Mouse (Mus musculus): Measurements from ENCODE around the gene Gm13290. TPM values are rescaled to one million over a fixed set of nuclear protein-coding genes. Genes with fewer than 3 reads are reported as not detected.

Gm13290 gene
- not detected in 2 replicates for polyA plus RNA-seq (2012; rRNA removed; ENCODE audit: low replicate concordance)

GRCm38 (mm10) chr4:88773534-88773933, at the start of gene Gm13290:
Gene Gm13290 (plus strand): TSS chr4:88773834.

GRCm38 (mm10) chr4:88754818-88755340, 18.8 kb upstream of the Gm13290 start, which contains the start of gene Gm13271:
Gene Gm13271 (plus strand): TSS chr4:88754868.

DNA sequence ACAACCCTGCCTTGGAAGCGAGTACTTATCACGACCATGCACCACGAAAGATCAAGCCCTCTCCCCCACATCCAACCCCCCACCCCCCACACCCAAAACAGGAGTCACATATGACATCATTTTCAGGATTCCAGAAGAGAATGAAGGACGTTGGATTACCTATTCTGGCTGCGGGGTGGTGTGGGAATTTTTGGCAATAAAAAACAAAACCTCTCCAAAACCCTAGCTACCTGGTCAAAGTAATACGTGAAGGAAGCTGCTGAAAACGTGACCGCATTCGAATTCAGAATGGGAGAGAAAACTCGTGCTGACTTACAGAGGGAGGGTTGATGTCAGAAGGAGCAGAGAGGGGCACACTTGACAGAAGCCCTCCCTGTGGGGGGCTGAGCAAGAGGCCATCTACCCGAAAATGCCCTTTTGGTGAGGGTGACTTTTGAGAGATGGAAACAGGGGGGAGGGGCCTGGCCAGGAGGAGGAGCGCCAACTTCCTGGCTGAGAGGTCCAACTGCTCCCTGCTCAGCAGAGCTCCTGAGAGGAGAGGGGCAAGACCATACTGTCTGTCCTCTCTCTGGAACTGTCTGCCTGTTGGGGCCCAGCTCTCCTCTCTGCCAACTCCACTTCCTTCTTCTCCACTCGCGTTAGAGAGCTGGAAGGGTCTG, 13.9 kb upstream of the Gm13290 start, which contains the start of gene Gm13283:
Gm13283 (plus strand) TSS at position 510 of the 659 bp plus-strand sequence.

GRCm38 (mm10) chr4:88776622-88777021, 3.0 kb downstream of the Gm13290 start, which contains the start of gene Gm13289:
Gene Gm13289 (plus strand): TSS chr4:88776922.

DNA sequence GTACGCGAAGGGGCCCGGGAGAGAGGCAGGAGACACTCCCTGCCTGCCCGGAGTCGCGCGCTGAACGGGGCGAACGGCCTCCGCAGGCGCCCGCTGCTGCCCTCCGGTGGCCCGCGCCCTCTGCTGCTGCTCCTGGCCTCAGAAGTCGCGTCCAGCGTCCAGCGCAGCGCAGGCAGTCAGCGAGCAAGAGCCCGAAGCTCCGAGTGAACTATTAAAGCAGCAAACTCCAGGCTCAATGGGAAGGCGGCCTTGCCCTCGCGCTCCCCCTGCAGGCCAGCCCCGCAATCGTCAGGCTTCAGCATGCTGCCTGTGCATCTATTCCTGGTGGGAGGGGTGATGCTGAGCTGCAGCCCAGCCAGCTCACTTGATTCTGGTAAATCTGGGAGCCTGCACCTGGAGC, 5.9 kb downstream of the Gm13290 start, which contains the start of gene Gm13272:
Gm13272 (plus strand) TSS at position 301 of the 400 bp plus-strand sequence.

DNA sequence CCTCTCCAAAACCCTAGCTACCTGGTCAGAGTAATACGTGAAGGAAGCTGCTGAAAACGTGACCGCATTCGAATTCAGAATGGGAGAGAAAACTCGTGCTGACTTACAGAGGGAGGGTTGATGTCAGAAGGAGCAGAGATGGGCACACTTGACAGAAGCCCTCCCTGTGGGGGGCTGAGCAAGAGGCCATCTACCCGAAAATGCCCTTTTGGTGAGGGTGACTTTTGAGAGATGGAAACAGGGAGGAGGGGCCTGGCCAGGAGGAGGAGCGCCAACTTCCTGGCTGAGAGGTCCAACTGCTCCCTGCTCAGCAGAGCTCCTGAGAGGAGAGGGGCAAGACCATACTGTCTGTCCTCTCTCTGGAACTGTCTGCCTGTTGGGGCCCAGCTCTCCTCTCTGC, 8.2 kb downstream of the Gm13290 start, which contains the start of gene Ifnz:
Ifnz (plus strand) TSS at position 301 of the 400 bp plus-strand sequence.

DNA sequence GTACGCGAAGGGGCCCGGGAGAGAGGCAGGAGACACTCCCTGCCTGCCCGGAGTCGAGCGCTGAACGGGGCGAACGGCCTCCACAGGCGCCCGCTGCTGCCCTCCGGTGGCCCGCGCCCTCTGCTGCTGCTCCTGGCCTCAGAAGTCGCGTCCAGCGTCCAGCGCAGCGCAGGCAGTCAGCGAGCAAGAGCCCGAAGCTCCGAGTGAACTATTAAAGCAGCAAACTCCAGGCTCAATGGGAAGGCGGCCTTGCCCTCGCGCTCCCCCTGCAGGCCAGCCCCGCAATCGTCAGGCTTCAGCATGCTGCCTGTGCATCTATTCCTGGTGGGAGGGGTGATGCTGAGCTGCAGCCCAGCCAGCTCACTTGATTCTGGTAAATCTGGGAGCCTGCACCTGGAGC, 11.8 kb downstream of the Gm13290 start, which contains the start of gene Gm13276:
Gm13276 (plus strand) TSS at position 301 of the 400 bp plus-strand sequence.

GRCm38 (mm10) chr4:88788402-88788801, 14.8 kb downstream of the Gm13290 start, which contains the start of gene Gm13277:
Gene Gm13277 (plus strand): TSS chr4:88788632.

DNA sequence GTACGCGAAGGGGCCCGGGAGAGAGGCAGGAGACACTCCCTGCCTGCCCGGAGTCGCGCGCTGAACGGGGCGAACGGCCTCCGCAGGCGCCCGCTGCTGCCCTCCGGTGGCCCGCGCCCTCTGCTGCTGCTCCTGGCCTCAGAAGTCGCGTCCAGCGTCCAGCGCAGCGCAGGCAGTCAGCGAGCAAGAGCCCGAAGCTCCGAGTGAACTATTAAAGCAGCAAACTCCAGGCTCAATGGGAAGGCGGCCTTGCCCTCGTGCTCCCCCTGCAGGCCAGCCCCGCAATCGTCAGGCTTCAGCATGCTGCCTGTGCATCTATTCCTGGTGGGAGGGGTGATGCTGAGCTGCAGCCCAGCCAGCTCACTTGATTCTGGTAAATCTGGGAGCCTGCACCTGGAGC, 17.6 kb downstream of the Gm13290 start, which contains the start of gene Gm13278:
Gm13278 (plus strand) TSS at position 301 of the 400 bp plus-strand sequence.

GRCm38 (mm10) chr4:88793936-88794675, 20.5 kb downstream of the Gm13290 start, which contains the start of gene Gm13275:
Gene Gm13275 (plus strand): TSS chr4:88794487.

GRCm38 (mm10) chr4:88797097-88797496, 23.5 kb downstream of the Gm13290 start, which contains the start of gene Gm13279:
Gene Gm13279 (plus strand): TSS chr4:88797397.

DNA sequence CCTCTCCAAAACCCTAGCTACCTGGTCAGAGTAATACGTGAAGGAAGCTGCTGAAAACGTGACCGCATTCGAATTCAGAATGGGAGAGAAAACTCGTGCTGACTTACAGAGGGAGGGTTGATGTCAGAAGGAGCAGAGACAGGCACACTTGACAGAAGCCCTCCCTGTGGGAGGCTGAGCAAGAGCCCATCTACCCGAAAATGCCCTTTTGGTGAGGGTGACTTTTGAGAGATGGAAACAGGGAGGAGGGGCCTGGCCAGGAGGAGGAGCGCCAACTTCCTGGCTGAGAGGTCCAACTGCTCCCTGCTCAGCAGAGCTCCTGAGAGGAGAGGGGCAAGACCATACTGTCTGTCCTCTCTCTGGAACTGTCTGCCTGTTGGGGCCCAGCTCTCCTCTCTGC, 25.7 kb downstream of the Gm13290 start, which contains the start of gene Gm13285:
Gm13285 (plus strand) TSS at position 301 of the 400 bp plus-strand sequence.

GRCm38 (mm10) chr4:88802954-88803353, 29.3 kb downstream of the Gm13290 start, which contains the start of gene Gm13287:
Gene Gm13287 (plus strand): TSS chr4:88803254.

GRCm38 (mm10) chr4:88805231-88805630, 31.6 kb downstream of the Gm13290 start, which contains the start of gene Gm13288:
Gene Gm13288 (plus strand): TSS chr4:88805531.

GRCm38 (mm10) chr4:88815928-88816327, 42.3 kb downstream of the Gm13290 start, which contains the start of gene Ifna7:
Gene Ifna7 (plus strand): TSS chr4:88816228.

GRCm38 (mm10) chr4:88819659-88820058, 46.0 kb downstream of the Gm13290 start, which contains the start of gene Ifna11:
Gene Ifna11 (plus strand): TSS chr4:88819959.

Other genes with a start within 250 kb of the Gm13290 start
- gene Ifna15, start 215.6 kb upstream of the Gm13290 start, polyA plus RNA-seq (2012; rRNA removed; ENCODE audit: low replicate concordance) = not detected in 2 replicates
- not detected in 2 replicates for gene Ifna14, start 202.0 kb upstream of the Gm13290 start, polyA plus RNA-seq (2012; rRNA removed; ENCODE audit: low replicate concordance)
- gene Ifna9, start 181.4 kb upstream of the Gm13290 start, polyA plus RNA-seq (2012; rRNA removed; ENCODE audit: low replicate concordance) = not detected in 2 replicates
- gene Ifna12, start 170.5 kb upstream of the Gm13290 start, polyA plus RNA-seq (2012; rRNA removed; ENCODE audit: low replicate concordance) = not detected in 2 replicates
- not detected in 2 replicates for gene C87499, start 139.4 kb upstream of the Gm13290 start, polyA plus RNA-seq (2012; rRNA removed; ENCODE audit: low replicate concordance)
- not detected in 2 replicates for gene Ifna13, start 129.4 kb upstream of the Gm13290 start, polyA plus RNA-seq (2012; rRNA removed; ENCODE audit: low replicate concordance)
- gene Ifna16, start 96.9 kb upstream of the Gm13290 start, polyA plus RNA-seq (2012; rRNA removed; ENCODE audit: low replicate concordance) = not detected in 2 replicates
- not detected in 2 replicates for gene Ifna2, start 89.9 kb upstream of the Gm13290 start, polyA plus RNA-seq (2012; rRNA removed; ENCODE audit: low replicate concordance)
- gene Ifnab, start 82.5 kb upstream of the Gm13290 start, polyA plus RNA-seq (2012; rRNA removed; ENCODE audit: low replicate concordance) = not detected in 2 replicates
- 0.43 TPM in 1 of 2 replicates, not detected in the other for gene Gm26566, start 52.0 kb upstream of the Gm13290 start, polyA plus RNA-seq (2012; rRNA removed; ENCODE audit: low replicate concordance)
- 16.8 and 23.2 TPM in 2 replicates for gene Klhl9, start 51.4 kb upstream of the Gm13290 start, polyA plus RNA-seq (2012; rRNA removed; ENCODE audit: low replicate concordance)
- not detected in 2 replicates for gene Gm13271, start 19.0 kb upstream of the Gm13290 start, polyA plus RNA-seq (2012; rRNA removed; ENCODE audit: low replicate concordance)
- 0.17 and 0.27 TPM in 2 replicates for gene Gm13283, start 13.7 kb upstream of the Gm13290 start, polyA plus RNA-seq (2012; rRNA removed; ENCODE audit: low replicate concordance)
- not detected in 2 replicates for gene Gm13289, start 3.1 kb downstream of the Gm13290 start, polyA plus RNA-seq (2012; rRNA removed; ENCODE audit: low replicate concordance)
- not detected in 2 replicates for gene Gm13272, start 6.0 kb downstream of the Gm13290 start, polyA plus RNA-seq (2012; rRNA removed; ENCODE audit: low replicate concordance)
- gene Ifnz, start 8.3 kb downstream of the Gm13290 start, polyA plus RNA-seq (2012; rRNA removed; ENCODE audit: low replicate concordance) = 0.07 TPM in 1 of 2 replicates, not detected in the other
- not detected in 2 replicates for gene Gm13276, start 11.9 kb downstream of the Gm13290 start, polyA plus RNA-seq (2012; rRNA removed; ENCODE audit: low replicate concordance)
- not detected in 2 replicates for gene Gm13277, start 14.8 kb downstream of the Gm13290 start, polyA plus RNA-seq (2012; rRNA removed; ENCODE audit: low replicate concordance)
- gene Gm13278, start 17.7 kb downstream of the Gm13290 start, polyA plus RNA-seq (2012; rRNA removed; ENCODE audit: low replicate concordance) = not detected in 2 replicates
- gene Gm13275, start 20.7 kb downstream of the Gm13290 start, polyA plus RNA-seq (2012; rRNA removed; ENCODE audit: low replicate concordance) = not detected in 2 replicates
- not detected in 2 replicates for gene Gm13279, start 23.6 kb downstream of the Gm13290 start, polyA plus RNA-seq (2012; rRNA removed; ENCODE audit: low replicate concordance)
- gene Gm13285, start 25.8 kb downstream of the Gm13290 start, polyA plus RNA-seq (2012; rRNA removed; ENCODE audit: low replicate concordance) = not detected in 2 replicates
- gene Gm13287, start 29.4 kb downstream of the Gm13290 start, polyA plus RNA-seq (2012; rRNA removed; ENCODE audit: low replicate concordance) = not detected in 2 replicates
- gene Gm13288, start 31.7 kb downstream of the Gm13290 start, polyA plus RNA-seq (2012; rRNA removed; ENCODE audit: low replicate concordance) = not detected in 2 replicates
- not detected in 2 replicates for gene Ifna7, start 42.4 kb downstream of the Gm13290 start, polyA plus RNA-seq (2012; rRNA removed; ENCODE audit: low replicate concordance)
- not detected in 2 replicates for gene Ifna11, start 46.1 kb downstream of the Gm13290 start, polyA plus RNA-seq (2012; rRNA removed; ENCODE audit: low replicate concordance)
- gene Ifna6, start 53.6 kb downstream of the Gm13290 start, polyA plus RNA-seq (2012; rRNA removed; ENCODE audit: low replicate concordance) = not detected in 2 replicates
- not detected in 2 replicates for gene Ifna5, start 61.7 kb downstream of the Gm13290 start, polyA plus RNA-seq (2012; rRNA removed; ENCODE audit: low replicate concordance)
- gene Ifna4, start 68.0 kb downstream of the Gm13290 start, polyA plus RNA-seq (2012; rRNA removed; ENCODE audit: low replicate concordance) = not detected in 2 replicates
- gene Ifna1, start 76.3 kb downstream of the Gm13290 start, polyA plus RNA-seq (2012; rRNA removed; ENCODE audit: low replicate concordance) = not detected in 2 replicates
- gene Ifne, start 106.4 kb downstream of the Gm13290 start, polyA plus RNA-seq (2012; rRNA removed; ENCODE audit: low replicate concordance) = not detected in 2 replicates